Mouse (Mus musculus) heart, adult 2 months (tissue): ENCODE data around the gene Apom.

ENCODE experiments used
- CTCF ChIP-seq: fragments of 200-600 bp; IDR thresholded peaks from 2 replicates; pipeline ENCODE4 v1.8.1; 2022; ENCODE audit warnings: antibody characterized with exemption, mild to moderate bottlenecking, moderate library complexity
- EP300 ChIP-seq: fragments of 200-500 bp; IDR thresholded peaks from 2 replicates; pipeline ENCODE4 v1.6.1; 2011; ENCODE audit warnings: low read depth, low read length, control low read depth; ENCODE audit not compliant: insufficient read depth

DNA sequence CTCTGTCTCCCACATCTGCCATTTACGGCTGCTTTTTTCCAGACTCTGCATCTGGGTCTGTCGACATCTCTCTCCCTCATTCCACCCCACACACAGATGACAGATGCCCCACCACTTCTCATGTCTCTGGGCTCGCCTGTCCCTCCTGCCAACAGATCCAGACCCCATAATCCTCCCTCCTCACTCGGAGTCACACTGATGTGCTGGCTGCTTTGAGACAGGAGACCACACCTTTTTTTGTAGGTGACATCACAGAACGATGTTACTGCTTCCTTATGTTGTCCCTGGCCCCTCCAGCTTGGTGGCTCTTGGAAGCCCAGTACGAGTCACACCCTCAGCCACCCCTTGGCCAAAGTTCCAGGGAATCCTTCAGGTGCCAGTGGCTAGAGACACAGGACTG, 51.6 kb downstream of the Apom start:
- TF ChIP-seq CTCF (no peak), EP300 (no peak)
